Mouse (Mus musculus) stomach, embryonic 15.5 days (tissue): ENCODE data around the gene Nfic. TPM values are rescaled to one million over a fixed set of nuclear protein-coding genes. Genes with fewer than 3 reads are reported as not detected.

Experiments
- ATAC-seq: fragments of 200-750 bp; cut with Nextera tagmentation; 2 replicates; pipeline ENCODE4 v1.8.0; 2017; ENCODE audit warnings: low read depth, moderate number of reproducible peaks, moderate TSS enrichment; ENCODE audit not compliant: insufficient read depth, low FRiP score
- H3K27ac ChIP-seq: fragments of 300-500 bp; sonication (generic); 2 replicates; pipeline ENCODE4 v1.5.1; 2015; ENCODE audit warnings: mild to moderate bottlenecking, inconsistent platforms
- H3K27me3 ChIP-seq: fragments of 300-500 bp; sonication (generic); replicated peaks from 2 replicates; pipeline ENCODE4 v1.6.1; 2015; ENCODE audit warnings: inconsistent platforms
- H3K36me3 ChIP-seq: fragments of 300-500 bp; sonication (generic); 2 replicates; pipeline ENCODE4 v1.6.1; 2015; ENCODE audit warnings: inconsistent platforms
- H3K4me1 ChIP-seq: fragments of 300-500 bp; sonication (generic); 2 replicates; pipeline ENCODE4 v1.6.1; 2015; ENCODE audit warnings: inconsistent platforms
- H3K4me2 ChIP-seq: fragments of 300-500 bp; sonication (generic); 2 replicates; pipeline ENCODE4 v1.6.1; 2015; ENCODE audit warnings: mild to moderate bottlenecking, inconsistent platforms
- H3K4me3 ChIP-seq: fragments of 300-500 bp; sonication (generic); replicated peaks from 2 replicates; pipeline ENCODE4 v1.5.1; 2015; ENCODE audit warnings: inconsistent platforms
- H3K9ac ChIP-seq: fragments of 300-500 bp; sonication (generic); 2 replicates; pipeline ENCODE4 v1.6.1; 2015; ENCODE audit warnings: inconsistent platforms
- H3K9me3 ChIP-seq: fragments of 300-500 bp; sonication (generic); 2 replicates; pipeline ENCODE4 v1.6.1; 2016; ENCODE audit warnings: inconsistent platforms
- WGBS: fragments of 180-500 bp; shearing (Covaris S2); methylation state at CpG from one replicate; pipeline ENCODE4 v1.1.7; 2015; 5-methylcytosine and 5-hydroxymethylcytosine counted together
- polyA plus RNA-seq: library from polyadenylated mRNA; unstranded; fragments of >200 nt; fragmentation: Nextera tagmentation; extraction: Ambion mirVana; gene quantifications from 2 replicates; pipeline ENCODE4 v1.2.1, GENCODE M21; 2015

Gene Nfic
- polyA plus RNA-seq, 1 experiment from 2014 or later: 78.2 TPM

DNA sequence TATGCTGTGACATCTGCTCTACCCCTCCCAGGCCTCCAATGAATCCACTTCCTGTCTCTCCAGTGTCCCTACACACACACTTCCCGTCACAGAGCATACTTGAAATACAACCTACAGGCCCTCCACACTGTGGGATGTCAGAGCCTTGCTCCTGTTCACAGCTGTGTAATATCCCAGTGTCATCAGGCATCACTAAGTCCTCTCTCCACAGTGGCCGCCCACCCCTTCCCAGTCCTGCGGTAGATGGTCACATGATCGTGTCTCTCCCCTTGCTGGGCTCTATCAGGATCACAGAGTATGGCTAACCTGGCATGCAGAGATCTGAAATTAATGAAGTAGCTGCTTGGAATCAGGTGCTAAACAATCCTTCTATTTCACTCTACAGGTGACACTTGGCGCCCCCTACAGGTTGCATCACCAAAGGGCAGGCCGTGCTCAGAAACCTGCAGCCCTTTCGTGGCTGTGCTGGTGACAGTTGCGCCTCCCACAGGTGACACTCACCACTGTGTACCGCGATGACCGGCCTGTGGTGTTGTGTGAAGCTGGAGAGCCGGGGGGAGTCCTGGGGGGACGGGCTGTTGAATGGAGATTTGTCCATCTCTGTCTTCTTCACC lies 49.7 kb downstream of the Nfic start:
- ATAC-seq: no peak
- Histone ChIP-seq H3K4me2 (no peak overlapping the region), H3K27me3 (0 out of 2 replicates have a peak, but pooled peaks cover 4% of the 10 kb centered on the region), H3K36me3 (peaks cover 21% of the 10 kb centered on the region; the same call in 1 of the 2 replicates), H3K9ac (no peak overlapping the region), H3K4me3 (no peak overlapping the region), H3K27ac (peak overlapping the region; percentile 4; the same call in 1 of the 2 replicates), H3K4me1 (peaks cover 66% of the 10 kb centered on the region), H3K9me3 (no peaks in the 10 kb centered on the region)
- WGBS: 49% methylated on average over 13 of the region's 13 CpGs

DNA sequence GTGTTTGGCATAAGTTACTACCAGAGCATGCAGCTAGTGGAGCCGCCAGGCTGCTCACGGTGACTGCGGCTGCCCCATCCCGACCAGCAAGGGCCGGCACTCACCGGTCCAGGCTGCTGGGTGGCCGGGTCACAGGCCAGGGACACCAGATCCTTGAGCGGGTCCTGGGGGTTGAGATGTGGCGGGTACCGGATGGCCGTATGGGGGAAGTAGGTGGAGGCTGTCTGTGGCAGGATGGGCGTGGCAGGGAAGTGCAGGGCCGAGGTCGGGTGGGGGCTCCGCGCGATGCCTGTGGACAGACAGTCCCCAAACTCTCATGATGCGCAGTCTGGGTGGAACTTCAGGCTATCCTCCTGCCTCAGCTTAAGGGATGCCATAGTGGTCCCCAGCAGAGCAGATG lies 50.7 kb downstream of the Nfic start:
- Histone ChIP-seq H3K27ac (no peak overlapping the region), H3K4me3 (no peak overlapping the region), H3K27me3 (0 out of 2 replicates have a peak, but pooled peaks cover 4% of the 10 kb centered on the region), H3K4me1 (peaks cover 58% of the 10 kb centered on the region), H3K9ac (no peak overlapping the region), H3K4me2 (no peak overlapping the region), H3K36me3 (peaks cover 30% of the 10 kb centered on the region; the same call in 1 of the 2 replicates), H3K9me3 (no peaks in the 10 kb centered on the region)
- WGBS: 61% methylated on average over 18 of the region's 18 CpGs
- ATAC-seq: no peak

DNA sequence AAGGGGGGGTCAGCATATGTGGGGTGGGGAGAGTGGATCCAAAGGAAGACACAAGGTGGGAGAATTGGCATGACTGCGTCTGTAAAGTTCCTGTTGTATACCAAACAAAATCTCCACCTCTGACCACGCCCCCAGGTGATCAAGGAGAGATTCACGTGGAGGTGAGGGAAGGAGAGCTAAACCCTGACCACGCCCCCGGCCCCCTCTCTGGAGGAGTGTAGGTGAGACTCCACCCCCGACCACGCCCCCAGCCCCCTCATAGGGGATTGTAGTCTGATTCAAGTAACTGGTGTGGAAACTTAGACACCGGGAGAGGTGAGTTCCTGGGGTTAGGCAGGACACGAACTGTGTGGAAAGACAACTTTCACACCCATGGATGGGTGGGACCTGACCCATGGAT lies 51.4 kb downstream of the Nfic start:
- Histone ChIP-seq H3K27me3 (0 out of 2 replicates have a peak, but pooled peaks cover 4% of the 10 kb centered on the region), H3K36me3 (peaks cover 30% of the 10 kb centered on the region; the same call in 1 of the 2 replicates), H3K4me1 (peaks cover 53% of the 10 kb centered on the region), H3K9me3 (no peaks in the 10 kb centered on the region), H3K4me2 (no peak overlapping the region), H3K9ac (no peak overlapping the region), H3K27ac (no peak overlapping the region), H3K4me3 (no peak overlapping the region)
- ATAC-seq: no peak
- 34% methylated on average over 9 of the region's 9 CpGs for WGBS

DNA sequence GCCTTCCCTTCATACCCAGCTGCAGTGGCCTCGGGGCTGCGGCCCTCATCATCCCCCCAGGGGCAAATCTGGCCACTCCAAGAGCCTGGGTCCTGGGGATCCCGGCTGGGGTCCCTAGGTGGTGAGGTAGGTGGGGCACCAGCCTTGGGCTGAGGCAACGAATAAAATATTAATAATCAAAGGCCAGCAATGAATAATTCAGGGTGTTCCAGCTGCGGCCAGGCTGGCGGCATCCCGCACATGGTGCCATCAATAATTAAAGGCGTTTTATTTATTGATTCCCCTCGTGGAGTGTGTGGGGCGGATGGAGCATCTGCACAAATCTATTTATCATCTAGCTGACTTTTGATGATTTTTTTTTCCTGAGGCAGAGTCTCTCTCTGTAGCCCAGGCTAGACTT lies 51.9 kb downstream of the Nfic start:
- Histone ChIP-seq H3K27ac (peak overlapping the region; percentile 89), H3K27me3 (0 out of 2 replicates have a peak, but pooled peaks cover 4% of the 10 kb centered on the region), H3K9ac (no peak overlapping the region), H3K4me2 (no peak overlapping the region), H3K4me1 (peaks cover 48% of the 10 kb centered on the region), H3K36me3 (peaks cover 30% of the 10 kb centered on the region; the same call in 1 of the 2 replicates), H3K4me3 (no peak overlapping the region), H3K9me3 (no peaks in the 10 kb centered on the region)
- ATAC-seq: no peak
- WGBS: 66% methylated on average over 10 of the region's 10 CpGs

DNA sequence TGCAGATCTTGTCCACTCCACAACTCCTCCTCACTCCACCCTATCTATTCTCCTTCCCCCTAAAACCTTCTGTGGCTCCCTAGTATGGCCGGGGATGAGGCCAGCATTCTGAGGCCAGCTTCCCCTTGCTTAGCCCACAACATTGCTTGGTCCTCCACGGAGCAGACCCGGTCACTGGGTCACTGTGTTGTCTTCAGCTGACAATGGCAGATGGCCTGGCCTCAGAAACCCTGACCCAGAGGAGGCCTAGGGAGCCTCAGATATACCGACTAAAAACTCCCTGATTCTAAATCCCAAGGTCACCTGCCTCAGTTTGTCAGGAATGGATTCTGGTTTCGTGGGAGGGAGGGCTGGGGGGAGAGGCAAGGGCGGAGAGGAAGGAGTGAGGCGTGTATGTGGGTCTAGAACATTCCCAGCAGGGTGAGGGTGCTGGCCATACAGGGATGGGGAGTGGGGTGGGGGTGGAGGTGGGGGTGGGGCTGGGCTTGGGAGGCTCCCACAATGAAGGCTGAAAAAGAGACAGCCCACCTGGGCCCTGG lies 53.1 kb downstream of the Nfic start:
- no peak overlapping the region for H3K9ac ChIP-seq
- no peaks in the 10 kb centered on the region for H3K27me3 ChIP-seq
- H3K4me3 ChIP-seq: no peak overlapping the region; the same call in 1 of the 2 replicates
- no peak for ATAC-seq
- 20% methylated on average over 7 of the region's 7 CpGs for WGBS
- H3K4me2 ChIP-seq: peak overlapping the region; percentile 46; the same call in 1 of the 2 replicates
- H3K27ac ChIP-seq: peak overlapping the region; percentile 89
- H3K9me3 ChIP-seq: no peaks in the 10 kb centered on the region
- H3K36me3 ChIP-seq: peaks cover 23% of the 10 kb centered on the region; the same call in 1 of the 2 replicates
- H3K4me1 ChIP-seq: peaks cover 35% of the 10 kb centered on the region

DNA sequence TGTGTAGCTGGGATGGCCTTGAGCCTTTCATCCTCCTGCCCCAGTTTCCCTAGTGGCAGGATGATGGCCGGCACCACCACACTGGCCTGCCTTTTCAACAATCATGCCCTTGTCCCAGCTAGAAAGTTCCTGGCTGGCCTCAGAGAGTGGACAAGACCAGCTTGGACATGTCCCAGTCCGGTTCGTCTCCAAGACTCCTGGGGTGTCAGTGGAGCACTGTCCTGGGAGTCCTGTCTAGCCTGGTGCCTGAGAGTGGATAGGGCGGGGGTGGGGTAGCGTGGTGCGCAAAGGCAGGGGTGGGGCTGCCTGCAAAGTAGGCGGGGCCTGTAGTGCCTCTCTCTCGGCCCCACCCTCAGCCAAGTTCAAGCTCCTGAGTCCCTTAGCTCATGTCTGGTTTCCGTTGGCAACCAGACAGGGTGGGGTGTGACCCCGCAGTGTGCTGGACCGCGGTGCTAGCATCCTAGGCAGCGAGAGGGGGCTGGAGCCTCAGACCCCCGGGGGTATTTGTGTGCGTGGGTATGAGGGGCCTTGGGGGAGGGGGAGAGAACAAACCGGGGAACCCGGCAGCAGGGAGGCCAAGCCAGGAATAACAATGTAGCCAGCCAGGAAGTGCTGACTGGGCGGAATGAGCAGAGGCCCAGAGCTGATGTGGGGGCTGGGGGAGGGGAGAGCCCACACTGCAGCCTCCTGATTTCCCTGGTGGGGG lies 53.8 kb downstream of the Nfic start:
- peak overlapping the region; percentile 46 for H3K4me2 ChIP-seq
- peak; percentile 75 for ATAC-seq
- H3K4me3 ChIP-seq: peak overlapping the region; percentile 19; the same call in 1 of the 2 replicates
- no peaks in the 10 kb centered on the region for H3K27me3 ChIP-seq
- no peaks in the 10 kb centered on the region for H3K9me3 ChIP-seq
- 6% methylated on average over 17 of the region's 18 CpGs for WGBS
- H3K36me3 ChIP-seq: peaks cover 19% of the 10 kb centered on the region; the same call in 1 of the 2 replicates
- no peak overlapping the region for H3K9ac ChIP-seq
- H3K4me1 ChIP-seq: peaks cover 29% of the 10 kb centered on the region
- peak overlapping the region; percentile 89 for H3K27ac ChIP-seq

DNA sequence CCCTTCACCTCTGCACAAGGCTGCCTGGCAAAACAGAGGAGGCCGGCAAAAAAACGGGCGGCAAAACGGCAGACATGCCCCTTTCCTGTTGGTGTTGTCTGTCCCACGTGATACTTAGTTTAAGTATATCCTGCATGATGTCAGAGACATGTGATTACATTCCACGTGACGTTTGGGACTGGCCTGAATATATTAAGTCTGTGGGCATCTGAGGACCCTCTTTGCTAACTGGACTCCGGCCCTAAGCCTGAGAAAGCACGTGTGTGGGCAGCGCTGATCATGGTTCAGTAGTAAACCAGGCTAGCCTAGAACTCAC lies 54.3 kb downstream of the Nfic start:
- peaks cover 29% of the 10 kb centered on the region for H3K4me1 ChIP-seq
- H3K4me3 ChIP-seq: no peak overlapping the region
- H3K36me3 ChIP-seq: peaks cover 19% of the 10 kb centered on the region; the same call in 1 of the 2 replicates
- H3K27me3 ChIP-seq: no peaks in the 10 kb centered on the region
- no peak overlapping the region for H3K9ac ChIP-seq
- H3K4me2 ChIP-seq: no peak overlapping the region
- peak overlapping the region; percentile 89 for H3K27ac ChIP-seq
- 38% methylated on average over 10 of the region's 10 CpGs for WGBS
- H3K9me3 ChIP-seq: no peaks in the 10 kb centered on the region
- ATAC-seq: no peak

DNA sequence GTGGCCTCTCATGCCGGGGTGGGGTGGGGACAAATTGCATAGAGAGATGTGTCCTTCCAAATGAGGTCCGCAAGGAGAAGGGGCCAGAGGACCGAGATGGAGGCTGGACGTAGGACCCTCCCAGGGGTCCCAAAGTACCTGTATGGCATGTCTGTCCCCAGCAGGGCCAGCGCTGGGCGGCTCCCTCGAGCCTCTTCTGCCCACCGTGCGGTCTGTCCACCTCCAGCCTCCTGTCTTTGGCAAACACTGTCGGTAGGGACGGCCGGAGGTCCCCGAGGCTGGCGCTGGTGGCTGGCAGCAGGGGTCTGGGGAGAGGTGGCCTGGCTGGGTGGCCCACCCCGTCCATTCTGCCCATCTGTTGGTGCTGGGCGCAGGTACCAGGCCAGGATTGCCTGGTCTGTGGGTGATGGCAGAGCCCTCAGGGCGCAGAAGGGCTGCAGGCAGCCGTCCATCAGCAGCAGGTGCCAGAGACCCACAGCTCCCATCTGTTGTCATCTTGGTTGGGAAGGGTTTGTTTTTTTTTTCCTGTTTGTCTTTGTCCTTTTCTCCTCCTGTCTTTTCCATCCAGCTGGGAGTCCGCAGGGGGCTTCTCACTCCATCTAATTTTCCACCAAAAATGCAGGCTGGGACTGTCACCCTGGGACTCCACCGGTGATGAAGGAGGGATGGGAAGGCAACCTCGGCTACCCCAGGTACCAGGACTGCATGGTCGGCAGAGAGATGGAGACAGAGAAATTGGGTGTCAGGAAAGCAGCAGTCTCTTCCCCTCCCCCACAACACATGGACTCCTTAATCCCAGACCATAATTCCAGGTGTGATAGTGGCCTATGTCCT lies 54.8 kb downstream of the Nfic start:
- no peaks in the 10 kb centered on the region for H3K9me3 ChIP-seq
- H3K4me3 ChIP-seq: no peak overlapping the region
- H3K4me2 ChIP-seq: no peak overlapping the region
- peak overlapping the region; percentile 89; the same call in 1 of the 2 replicates for H3K27ac ChIP-seq
- WGBS: 65% methylated on average over 22 of the region's 22 CpGs
- peaks cover 19% of the 10 kb centered on the region; the same call in 1 of the 2 replicates for H3K36me3 ChIP-seq
- H3K27me3 ChIP-seq: no peaks in the 10 kb centered on the region
- H3K9ac ChIP-seq: no peak overlapping the region
- ATAC-seq: no peak
- H3K4me1 ChIP-seq: peaks cover 29% of the 10 kb centered on the region

DNA sequence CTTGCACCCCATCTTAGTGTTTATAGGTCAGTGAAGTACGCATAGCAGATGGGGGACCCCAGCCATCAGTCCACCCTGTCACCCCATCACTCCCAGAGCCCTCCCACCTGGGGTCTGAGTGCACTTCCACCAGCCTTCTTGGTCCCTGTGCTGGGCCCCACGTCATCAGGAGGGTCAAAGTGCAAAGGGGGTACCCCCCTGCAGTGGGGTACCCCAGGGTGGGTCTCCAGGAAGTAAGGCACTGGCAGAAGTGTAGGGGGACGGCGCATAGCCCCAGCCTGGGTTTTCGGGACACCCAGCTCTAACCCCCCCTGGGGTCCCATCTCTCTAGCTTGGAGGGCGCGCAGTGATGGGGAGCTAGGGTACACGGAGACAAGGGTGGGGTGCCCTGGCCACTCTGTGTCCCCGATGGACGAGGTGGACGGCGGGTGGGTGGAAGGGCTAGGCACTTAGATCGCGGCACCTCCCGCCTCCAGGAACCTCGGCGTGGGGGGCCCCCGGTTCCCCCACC lies 55.6 kb downstream of the Nfic start:
- no peak for ATAC-seq
- H3K4me2 ChIP-seq: no peak overlapping the region
- H3K27me3 ChIP-seq: no peaks in the 10 kb centered on the region
- WGBS: 83% methylated on average over 18 of the region's 18 CpGs
- H3K36me3 ChIP-seq: peaks cover 19% of the 10 kb centered on the region; the same call in 1 of the 2 replicates
- peaks cover 29% of the 10 kb centered on the region for H3K4me1 ChIP-seq
- no peak overlapping the region for H3K9ac ChIP-seq
- H3K27ac ChIP-seq: no peak overlapping the region
- no peaks in the 10 kb centered on the region for H3K9me3 ChIP-seq
- H3K4me3 ChIP-seq: no peak overlapping the region

DNA sequence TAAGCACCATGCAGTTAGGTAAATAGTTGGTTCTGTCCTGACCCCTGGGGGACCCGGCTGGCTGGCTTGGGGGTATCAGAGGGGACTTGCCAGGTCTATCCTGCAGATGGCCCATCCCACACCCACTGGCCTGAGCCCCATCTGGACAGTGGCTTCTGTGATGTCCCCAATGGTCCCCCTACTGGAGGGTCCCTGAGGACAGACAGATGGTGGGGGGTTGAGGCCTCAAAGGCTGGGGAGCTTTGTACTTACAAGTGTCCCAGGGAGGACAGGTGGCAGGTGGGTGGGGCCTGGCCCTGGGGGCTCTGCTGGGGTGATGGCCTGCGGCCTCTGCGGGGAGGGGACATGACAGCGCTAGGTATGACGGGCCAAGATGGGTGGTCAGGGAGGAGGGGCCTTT lies 56.1 kb downstream of the Nfic start:
- peaks cover 29% of the 10 kb centered on the region for H3K4me1 ChIP-seq
- no peak overlapping the region for H3K4me3 ChIP-seq
- no peak for ATAC-seq
- H3K27ac ChIP-seq: no peak overlapping the region
- no peak overlapping the region for H3K9ac ChIP-seq
- WGBS: 77% methylated on average over 5 of the region's 5 CpGs
- H3K9me3 ChIP-seq: no peaks in the 10 kb centered on the region
- H3K27me3 ChIP-seq: no peaks in the 10 kb centered on the region
- no peak overlapping the region for H3K4me2 ChIP-seq
- peaks cover 14% of the 10 kb centered on the region; the same call in 1 of the 2 replicates for H3K36me3 ChIP-seq

DNA sequence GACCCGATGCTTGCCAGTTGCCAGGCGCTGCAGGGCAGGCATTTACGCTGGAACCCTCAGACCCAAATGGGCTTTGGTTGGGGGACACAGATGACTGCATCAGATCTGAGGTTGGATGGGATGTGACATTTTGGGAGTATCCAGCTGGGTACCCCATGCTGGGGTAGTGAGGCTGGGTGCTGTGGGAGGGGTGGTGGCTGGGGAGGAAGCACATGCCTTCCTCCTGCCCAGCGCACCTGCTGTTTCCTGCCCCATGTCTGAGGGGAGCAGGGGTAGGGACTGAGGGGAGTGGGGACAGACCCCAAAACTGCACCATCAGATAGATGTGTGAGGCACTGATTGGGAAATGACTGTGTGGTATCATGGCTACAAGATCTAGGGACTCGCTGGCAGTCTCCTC lies 58.7 kb downstream of the Nfic start:
- Histone ChIP-seq H3K4me3 (no peak overlapping the region), H3K9me3 (no peaks in the 10 kb centered on the region), H3K27me3 (no peaks in the 10 kb centered on the region), H3K27ac (no peak overlapping the region), H3K4me1 (peaks cover 23% of the 10 kb centered on the region), H3K9ac (no peak overlapping the region), H3K36me3 (peaks cover 10% of the 10 kb centered on the region; the same call in 1 of the 2 replicates), H3K4me2 (no peak overlapping the region)
- ATAC-seq: no peak
- WGBS: 84% methylated on average over 5 of the region's 5 CpGs
